Mouse (Mus musculus) common myeloid progenitor, adult 5-6 weeks (primary cell): ENCODE measurements around the gene Deup1. TPM values are rescaled to one million over a fixed set of nuclear protein-coding genes. Genes with fewer than 3 reads are reported as not detected.

Source experiments
- ATAC-seq: replicated peaks from 2 replicates; pipeline ENCODE4 v1.8.0; 2016; ENCODE audit warnings: low read depth, mild to moderate bottlenecking, moderate TSS enrichment, inconsistent platforms; ENCODE audit not compliant: poor library complexity, severe bottlenecking
- total RNA-seq: library from RNA; stranded (forward); fragments of 200-1000, 187-1606 nt; gene quantifications from 2 replicates; pipeline ENCODE4 v1.2.3, GENCODE M21; 2017

Gene Deup1
- not detected in 2 replicates for total RNA-seq

GRCm38 (mm10) chr9:15627785-15628287 lies at the start of gene Deup1:
Gene Deup1, minus strand, starts transcription at chr9:15627933.
- ATAC-seq = 0 out of 2 replicates have a peak, but pooled peaks have one; percentile 11

- no peak for ATAC-seq
Observed at GRCm38 (mm10) chr9:15672251-15672650, 44.5 kb upstream of the Deup1 start.

GRCm38 (mm10) chr9:15670002-15670527 lies 42.3 kb upstream of the Deup1 start:
- ATAC-seq = no peak

- no peak for ATAC-seq
Observed at GRCm38 (mm10) chr9:15669452-15669851, 41.7 kb upstream of the Deup1 start.

- ATAC-seq = no peak
Observed at GRCm38 (mm10) chr9:15664606-15665005, 36.9 kb upstream of the Deup1 start.

GRCm38 (mm10) chr9:15659069-15659468 lies 31.3 kb upstream of the Deup1 start:
- no peak for ATAC-seq

- ATAC-seq = no peak
Observed at GRCm38 (mm10) chr9:15658236-15658785, 30.6 kb upstream of the Deup1 start.

- no peak for ATAC-seq
Observed at GRCm38 (mm10) chr9:15653036-15653435, 25.3 kb upstream of the Deup1 start.

- no peak for ATAC-seq
Observed at GRCm38 (mm10) chr9:15649977-15650376, 22.2 kb upstream of the Deup1 start.

GRCm38 (mm10) chr9:15627384-15627783 lies 349 bp downstream of the Deup1 start:
- no peak for ATAC-seq

GRCm38 (mm10) chr9:15624739-15625138 lies 3.0 kb downstream of the Deup1 start:
- ATAC-seq = no peak

- ATAC-seq = no peak
Observed at GRCm38 (mm10) chr9:15619767-15620166, 8.0 kb downstream of the Deup1 start.

- no peak for ATAC-seq
Observed at GRCm38 (mm10) chr9:15619020-15619590, 8.6 kb downstream of the Deup1 start.

GRCm38 (mm10) chr9:15617061-15617460 lies 10.7 kb downstream of the Deup1 start:
- no peak for ATAC-seq

- no peak for ATAC-seq
Observed at GRCm38 (mm10) chr9:15616471-15616870, 11.3 kb downstream of the Deup1 start.

- no peak for ATAC-seq
Observed at GRCm38 (mm10) chr9:15609280-15609930, 18.3 kb downstream of the Deup1 start.

- no peak for ATAC-seq
Observed at GRCm38 (mm10) chr9:15607601-15608000, 20.1 kb downstream of the Deup1 start.

GRCm38 (mm10) chr9:15603156-15603555 lies 24.6 kb downstream of the Deup1 start:
- ATAC-seq = no peak

- no peak for ATAC-seq
Observed at GRCm38 (mm10) chr9:15600859-15601540, 26.7 kb downstream of the Deup1 start.

- ATAC-seq = no peak
Observed at GRCm38 (mm10) chr9:15600156-15600858, 27.4 kb downstream of the Deup1 start.
